Mouse (Mus musculus) ES-Bruce4 (cell line): Measurements from ENCODE around the gene Arhgap23. TPM values are rescaled to one million over a fixed set of nuclear protein-coding genes. Genes with fewer than 3 reads are reported as not detected.
A peak's percentile ranks its signal among the peaks of the same experiment; 100 is the strongest.

Source experiments
- H3K27ac ChIP-seq: 2 replicates; pipeline ENCODE4 v1.5.1; 2012; ENCODE audit warnings: low read length, inconsistent platforms; ENCODE audit not compliant: insufficient read depth
- H3K27me3 ChIP-seq: 2 replicates; pipeline ENCODE4 v1.6.1; 2012; ENCODE audit warnings: mild to moderate bottlenecking, low read length, inconsistent platforms; ENCODE audit not compliant: control insufficient read depth, poor library complexity, insufficient read depth, severe bottlenecking
- H3K36me3 ChIP-seq: 2 replicates; pipeline ENCODE4 v1.6.1; 2012; ENCODE audit warnings: inconsistent platforms, mild to moderate bottlenecking, low read length, moderate library complexity; ENCODE audit not compliant: control insufficient read depth, poor library complexity, insufficient read depth, severe bottlenecking
- H3K4me1 ChIP-seq: one replicate; pipeline ENCODE4 v1.8.1; 2011; ENCODE audit warnings: low read length; ENCODE audit not compliant: control insufficient read depth, insufficient read depth
- H3K4me3 ChIP-seq: 2 replicates; pipeline ENCODE4 v1.5.1; 2011; ENCODE audit warnings: low read depth, mild to moderate bottlenecking, low read length
- H3K9ac ChIP-seq: 2 replicates; pipeline ENCODE4 v1.6.1; 2012; ENCODE audit warnings: low read depth, mild to moderate bottlenecking, inconsistent platforms; ENCODE audit not compliant: poor library complexity, severe bottlenecking
- H3K9me3 ChIP-seq: replicated peaks from 2 replicates; pipeline ENCODE4 v1.6.1; 2012; ENCODE audit warnings: mild to moderate bottlenecking, low read length, inconsistent platforms; ENCODE audit not compliant: control insufficient read depth, poor library complexity, insufficient read depth, severe bottlenecking
- CTCF ChIP-seq: IDR thresholded peaks from one replicate; pipeline ENCODE4 v1.8.1; 2011; ENCODE audit warnings: low read depth, low read length
- EP300 ChIP-seq: IDR thresholded peaks from 2 replicates; pipeline ENCODE4 v1.6.1; 2011; ENCODE audit warnings: low read depth, low read length; ENCODE audit not compliant: insufficient read depth
- POLR2A ChIP-seq: IDR thresholded peaks from one replicate; pipeline ENCODE4 v1.8.1; 2011; ENCODE audit warnings: low read length; ENCODE audit not compliant: insufficient read depth
- polyA plus RNA-seq: library from polyadenylated mRNA; stranded (reverse); fragments of >200 nt; gene quantifications from 2 replicates; pipeline ENCODE4 v1.2.4, GENCODE M21; 2011; ENCODE audit warnings: low read depth; ENCODE audit not compliant: missing spikeins, insufficient read depth, insufficient read length

Arhgap23 gene
- polyA plus RNA-seq, 1 experiment, result 30.3 TPM

- H3K4me1 ChIP-seq, result peaks cover 3% of the 10 kb centered on the region
- no peaks in the 10 kb centered on the region for H3K9me3 ChIP-seq
- no peak for TF ChIP-seq EP300
- no peak for TF ChIP-seq POLR2A
- no peak for TF ChIP-seq CTCF
- peak overlapping the region; percentile 9 for H3K9ac ChIP-seq
- no peak overlapping the region for H3K27ac ChIP-seq
- H3K36me3 ChIP-seq, result no peaks in the 10 kb centered on the region
- H3K27me3 ChIP-seq, result peaks cover 8% of the 10 kb centered on the region; the same call in 1 of the 2 replicates
- peak overlapping the region; percentile 50 for H3K4me3 ChIP-seq
Observed at GRCm38 (mm10) chr11:97536835-97537579, 121.7 kb downstream of the Arhgap23 start.

- H3K27me3 ChIP-seq, result peaks cover 8% of the 10 kb centered on the region; the same call in 1 of the 2 replicates
- peak overlapping the region; percentile 50 for H3K4me3 ChIP-seq
- H3K36me3 ChIP-seq, result no peaks in the 10 kb centered on the region
- H3K9me3 ChIP-seq, result no peaks in the 10 kb centered on the region
- TF ChIP-seq EP300 (no peak), CTCF (no peak)
- peak overlapping the region; percentile 9 for H3K9ac ChIP-seq
- peaks cover 3% of the 10 kb centered on the region for H3K4me1 ChIP-seq
- H3K27ac ChIP-seq, result no peak overlapping the region
Observed at GRCm38 (mm10) chr11:97537580-97538089, 122.3 kb downstream of the Arhgap23 start.

GRCm38 (mm10) chr11:97539622-97540021 is 124.3 kb downstream of the Arhgap23 start:
- H3K4me3 ChIP-seq, result no peak overlapping the region
- no peak overlapping the region for H3K9ac ChIP-seq
- no peaks in the 10 kb centered on the region for H3K9me3 ChIP-seq
- no peaks in the 10 kb centered on the region for H3K36me3 ChIP-seq
- H3K27me3 ChIP-seq, result peaks cover 8% of the 10 kb centered on the region; the same call in 1 of the 2 replicates
- TF ChIP-seq CTCF (no peak), EP300 (no peak), POLR2A (no peak)
- H3K27ac ChIP-seq, result no peak overlapping the region
- peaks cover 3% of the 10 kb centered on the region for H3K4me1 ChIP-seq

- Histone ChIP-seq H3K27me3 (peaks cover 5% of the 10 kb centered on the region; the same call in 1 of the 2 replicates), H3K36me3 (no peaks in the 10 kb centered on the region), H3K27ac (no peak overlapping the region), H3K9ac (no peak overlapping the region), H3K4me1 (peaks cover 3% of the 10 kb centered on the region), H3K4me3 (no peak overlapping the region), H3K9me3 (no peaks in the 10 kb centered on the region)
- no peak for TF ChIP-seq POLR2A
- no peak for TF ChIP-seq CTCF
- TF ChIP-seq EP300, result no peak
Observed at GRCm38 (mm10) chr11:97540136-97540535, 124.8 kb downstream of the Arhgap23 start.

- Histone ChIP-seq H3K27me3 (peaks cover 1% of the 10 kb centered on the region; the same call in 1 of the 2 replicates), H3K4me1 (peaks cover 3% of the 10 kb centered on the region), H3K27ac (no peak overlapping the region), H3K9ac (no peak overlapping the region), H3K4me3 (no peak overlapping the region), H3K9me3 (no peaks in the 10 kb centered on the region), H3K36me3 (no peaks in the 10 kb centered on the region)
- TF ChIP-seq POLR2A, result no peak
- TF ChIP-seq CTCF, result no peak
- no peak for TF ChIP-seq EP300
Observed at GRCm38 (mm10) chr11:97540604-97541003, 125.3 kb downstream of the Arhgap23 start.
